Mouse (Mus musculus) heart, embryonic 14.5 days (tissue): ENCODE data around the gene Zfp612. TPM values are rescaled to one million over a fixed set of nuclear protein-coding genes. Genes with fewer than 3 reads are reported as not detected.

Experiments
- ATAC-seq: fragments of 200-750 bp; cut with Nextera tagmentation; 2 replicates; pipeline ENCODE4 v1.8.0; 2017; ENCODE audit warnings: low read depth, moderate TSS enrichment; ENCODE audit not compliant: insufficient number of reproducible peaks, insufficient read depth, low FRiP score
- H3K27ac ChIP-seq, 2 experiments: fragments of 200-500 bp in 1 of 2; fragments of 300-500 bp in 1 of 2; sonication (generic) in 1 of 2; replicated peaks in 1 of 2; 2 replicates each; pipeline ENCODE4 v1.5.1; 2012 to 2014; ENCODE audit warnings: low read depth in 2 of 2, low read length in 2 of 2, control low read depth in 1 of 2, mild to moderate bottlenecking in 1 of 2, mixed read lengths in 1 of 2; ENCODE audit not compliant: control insufficient read depth in 1 of 2, insufficient read depth in 1 of 2
- H3K27me3 ChIP-seq: fragments of 300-500 bp; sonication (generic); 2 replicates; pipeline ENCODE4 v1.6.1; 2014; ENCODE audit warnings: mild to moderate bottlenecking, low read length, control low read depth; ENCODE audit not compliant: control insufficient read depth, insufficient read depth
- H3K36me3 ChIP-seq: fragments of 300-500 bp; sonication (generic); 2 replicates; pipeline ENCODE4 v1.6.1; 2014; ENCODE audit warnings: mild to moderate bottlenecking, control low read depth, low read length, mixed read lengths; ENCODE audit not compliant: control insufficient read depth, insufficient read depth
- H3K4me1 ChIP-seq, 2 experiments: fragments of 200-500 bp in 1 of 2; fragments of 300-500 bp in 1 of 2; sonication (generic) in 1 of 2; 2 replicates each; pipeline ENCODE4 v1.6.1; 2012 to 2014; ENCODE audit warnings: low read length in 2 of 2, control low read depth in 1 of 2, mixed read lengths in 1 of 2; ENCODE audit not compliant: control insufficient read depth in 2 of 2, insufficient read depth in 2 of 2
- H3K4me2 ChIP-seq: fragments of 300-500 bp; sonication (generic); 2 replicates; pipeline ENCODE4 v1.6.1; 2014; ENCODE audit warnings: mild to moderate bottlenecking, low read length
- H3K4me3 ChIP-seq, 2 experiments: fragments of 200-500 bp in 1 of 2; fragments of 300-500 bp in 1 of 2; sonication (generic) in 1 of 2; 2 replicates each; pipeline ENCODE4 v1.5.1; 2012 to 2014; ENCODE audit warnings: low read length in 2 of 2, mild to moderate bottlenecking in 2 of 2, control low read depth in 1 of 2, low read depth in 1 of 2, moderate library complexity in 1 of 2; ENCODE audit not compliant: control insufficient read depth in 1 of 2, insufficient read depth in 1 of 2
- H3K9ac ChIP-seq: fragments of 300-500 bp; sonication (generic); 2 replicates; pipeline ENCODE4 v1.6.1; 2014; ENCODE audit warnings: mild to moderate bottlenecking, low read length
- H3K9me3 ChIP-seq: fragments of 300-500 bp; sonication (generic); 2 replicates; pipeline ENCODE4 v1.6.1; 2016; ENCODE audit warnings: low read length, control low read depth; ENCODE audit not compliant: control insufficient read depth
- whole genome bisulfite sequencing: fragments of 180-500 bp; shearing (Covaris S2); extraction: QIAGEN DNeasy Blood & Tissue Kit; methylation state at CpG from one replicate; pipeline ENCODE4 v1.1.7; 2014; 5-methylcytosine and 5-hydroxymethylcytosine counted together
- polyA plus RNA-seq: library from polyadenylated mRNA; unstranded; fragments of >200 nt; fragmentation: Nextera tagmentation; extraction: Ambion mirVana; gene quantifications from 2 replicates; pipeline ENCODE4 v1.2.1, GENCODE M21; 2014

Zfp612 gene
- polyA plus RNA-seq, 1 experiment from 2014 or later = 5.9 TPM

GRCm38 (mm10) chr8:110051208-110051607 is 28.3 kb upstream of the Zfp612 start:
- H3K4me3 ChIP-seq = no peak overlapping the region
- 68% methylated on average over 6 of the region's 6 CpGs for WGBS
- H3K4me2 ChIP-seq = no peak overlapping the region
- no peaks in the 10 kb centered on the region for H3K36me3 ChIP-seq
- H3K27ac ChIP-seq = no peak overlapping the region
- no peaks in the 10 kb centered on the region for H3K4me1 ChIP-seq
- no peaks in the 10 kb centered on the region for H3K9me3 ChIP-seq
- no peaks in the 10 kb centered on the region for H3K27me3 ChIP-seq
- no peak for ATAC-seq
- H3K9ac ChIP-seq = no peak overlapping the region

GRCm38 (mm10) chr8:110058207-110058606 is 21.3 kb upstream of the Zfp612 start:
- Histone ChIP-seq H3K36me3 (no peaks in the 10 kb centered on the region), H3K27ac (no peak overlapping the region), H3K4me1 (no peaks in the 10 kb centered on the region), H3K4me2 (no peak overlapping the region), H3K9me3 (peaks cover 3% of the 10 kb centered on the region; the same call in 1 of the 2 replicates), H3K9ac (no peak overlapping the region), H3K27me3 (no peaks in the 10 kb centered on the region), H3K4me3 (no peak overlapping the region)
- 63% methylated on average over 8 of the region's 8 CpGs for WGBS
- no peak for ATAC-seq

- no peaks in the 10 kb centered on the region for H3K36me3 ChIP-seq
- H3K9me3 ChIP-seq = peaks cover 3% of the 10 kb centered on the region; the same call in 1 of the 2 replicates
- no peaks in the 10 kb centered on the region for H3K27me3 ChIP-seq
- 71% methylated on average over 9 of the region's 9 CpGs for WGBS
- no peaks in the 10 kb centered on the region for H3K4me1 ChIP-seq
- H3K4me2 ChIP-seq = no peak overlapping the region
- no peak overlapping the region for H3K9ac ChIP-seq
- H3K4me3 ChIP-seq = no peak overlapping the region
- ATAC-seq = no peak
- H3K27ac ChIP-seq = no peak overlapping the region
Observed at GRCm38 (mm10) chr8:110064161-110064560, 15.4 kb upstream of the Zfp612 start.

GRCm38 (mm10) chr8:110064606-110065365 is 14.8 kb upstream of the Zfp612 start:
- H3K4me1 ChIP-seq = no peaks in the 10 kb centered on the region
- ATAC-seq = no peak
- H3K27me3 ChIP-seq = no peaks in the 10 kb centered on the region
- no peak overlapping the region for H3K27ac ChIP-seq
- no peak overlapping the region for H3K9ac ChIP-seq
- no peaks in the 10 kb centered on the region for H3K36me3 ChIP-seq
- H3K4me2 ChIP-seq = no peak overlapping the region
- peaks cover 3% of the 10 kb centered on the region; the same call in 1 of the 2 replicates for H3K9me3 ChIP-seq
- H3K4me3 ChIP-seq = no peak overlapping the region
- WGBS = 88% methylated on average over 18 of the region's 18 CpGs

GRCm38 (mm10) chr8:110065676-110066075 is 13.9 kb upstream of the Zfp612 start:
- no peak for ATAC-seq
- Histone ChIP-seq H3K4me2 (no peak overlapping the region), H3K9me3 (peaks cover 3% of the 10 kb centered on the region; the same call in 1 of the 2 replicates), H3K4me3 (no peak overlapping the region), H3K4me1 (no peaks in the 10 kb centered on the region), H3K9ac (no peak overlapping the region), H3K36me3 (no peaks in the 10 kb centered on the region), H3K27me3 (no peaks in the 10 kb centered on the region), H3K27ac (no peak overlapping the region)
- 85% methylated on average over 4 of the region's 4 CpGs for WGBS

- no peaks in the 10 kb centered on the region for H3K27me3 ChIP-seq
- H3K36me3 ChIP-seq = no peaks in the 10 kb centered on the region
- no peaks in the 10 kb centered on the region for H3K4me1 ChIP-seq
- H3K9ac ChIP-seq = no peak overlapping the region
- H3K27ac ChIP-seq = no peak overlapping the region
- no peak overlapping the region for H3K4me2 ChIP-seq
- H3K4me3 ChIP-seq = no peak overlapping the region
- 81% methylated on average over 4 of the region's 4 CpGs for WGBS
- H3K9me3 ChIP-seq = peaks cover 3% of the 10 kb centered on the region; the same call in 1 of the 2 replicates
- no peak for ATAC-seq
Observed at GRCm38 (mm10) chr8:110069706-110070105, 9.8 kb upstream of the Zfp612 start.

GRCm38 (mm10) chr8:110071600-110071999 is 7.9 kb upstream of the Zfp612 start:
- H3K4me2 ChIP-seq = no peak overlapping the region
- no peak overlapping the region for H3K27ac ChIP-seq
- no peak overlapping the region for H3K4me3 ChIP-seq
- 9% methylated on average over 9 of the region's 9 CpGs for WGBS
- peaks cover 3% of the 10 kb centered on the region; the same call in 1 of the 2 replicates for H3K9me3 ChIP-seq
- ATAC-seq = no peak
- H3K36me3 ChIP-seq = no peaks in the 10 kb centered on the region
- H3K9ac ChIP-seq = no peak overlapping the region
- H3K27me3 ChIP-seq = no peaks in the 10 kb centered on the region
- no peaks in the 10 kb centered on the region for H3K4me1 ChIP-seq

GRCm38 (mm10) chr8:110074496-110074895 is 5.0 kb upstream of the Zfp612 start:
- Histone ChIP-seq H3K36me3 (no peaks in the 10 kb centered on the region), H3K9ac (no peak overlapping the region), H3K27ac (no peak overlapping the region), H3K4me2 (no peak overlapping the region), H3K4me3 (no peak overlapping the region), H3K4me1 (peaks cover 0 to 2% of the 10 kb centered on the region in 2 experiments; a peak in 1 of 4 replicates), H3K27me3 (no peaks in the 10 kb centered on the region), H3K9me3 (peaks cover 3% of the 10 kb centered on the region; the same call in 1 of the 2 replicates)
- ATAC-seq = no peak
- 78% methylated on average over 8 of the region's 8 CpGs for WGBS
